Mouse (Mus musculus) CD8-positive naive resting alpha-beta T cell, adult 57 days (primary cell): ENCODE data around the gene Gm20894. TPM values are rescaled to one million over a fixed set of nuclear protein-coding genes. Genes with fewer than 3 reads are reported as not detected.

Experiments
- total RNA-seq: library from RNA; stranded (reverse); gene quantifications from one replicate; pipeline ENCODE4 v1.2.4, GENCODE M21; 2023

The Gm20894 gene
- not detected for total RNA-seq

DNA sequence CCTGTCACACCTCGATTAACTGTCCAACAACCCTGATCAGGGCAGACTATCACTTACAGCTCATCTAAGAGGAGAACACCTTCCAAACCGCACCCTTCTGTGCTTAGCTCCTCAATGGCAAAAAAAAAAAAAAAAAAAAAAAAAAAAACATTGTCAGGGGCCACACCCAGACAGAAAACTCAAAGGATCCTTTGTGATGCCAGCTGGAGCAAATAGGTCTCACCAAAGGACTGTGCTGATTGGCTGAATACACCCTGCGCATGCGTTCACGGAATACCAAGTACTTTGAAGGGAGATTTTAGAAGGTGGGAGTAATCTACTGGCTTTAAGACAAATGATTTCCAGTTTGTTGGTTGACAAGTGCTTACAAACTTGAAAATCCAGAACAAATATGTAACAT lies at the start of gene Gm20894:
TSS of gene Gm20894 (minus strand) at position 101 of the 400 bp plus-strand sequence.

